Mouse (Mus musculus) liver, adult 2 months (tissue): ENCODE measurements around the gene Elmod3.

ENCODE experiments used
- CTCF ChIP-seq: fragments of 200-500 bp; IDR thresholded peaks from 2 replicates; pipeline ENCODE4 v1.5.1; 2011; ENCODE audit warnings: low read depth, low read length, control low read depth
- POLR2A ChIP-seq: fragments of 200-500 bp; IDR thresholded peaks from 2 replicates; pipeline ENCODE4 v1.6.1; 2011; ENCODE audit warnings: low read length, control low read depth; ENCODE audit not compliant: insufficient read depth; ENCODE audit errors: extremely low read depth

GRCm38 (mm10) chr6:72607676-72608075 lies 9.5 kb upstream of the Elmod3 start:
- no peak for TF ChIP-seq CTCF
- TF ChIP-seq POLR2A, result no peak
